Mouse (Mus musculus): ENCODE measurements at regions not wholly inside any gene's neighbourhood (a gene's known extent, or its start where the extent isn't known, plus 50 kb on each side); places are given as distances from the start of the nearest gene placed in this dataset.

GRCm38 (mm10) chr6:67149425-67149824 is 88.6 kb upstream of the Serbp1 start:
- no peak for DNase-seq

- peak; percentile 25 for DNase-seq
Measured at GRCm38 (mm10) chr6:67146708-67147107, 91.3 kb upstream of the Serbp1 start.

GRCm38 (mm10) chr6:67145969-67146368 is 92.0 kb upstream of the Serbp1 start:
- no peak for DNase-seq

GRCm38 (mm10) chr6:67144946-67145716 is 92.8 kb upstream of the Serbp1 start:
- DNase-seq = no peak

GRCm38 (mm10) chr6:67142179-67142578 is 95.8 kb upstream of the Serbp1 start:
- peak; percentile 86 for DNase-seq

- no peak for DNase-seq
Measured at GRCm38 (mm10) chr6:67140645-67141250, 97.2 kb upstream of the Serbp1 start.

GRCm38 (mm10) chr6:67139012-67139375 is 99.0 kb upstream of the Serbp1 start:
- DNase-seq = no peak

- DNase-seq = peak; percentile 59
Measured at GRCm38 (mm10) chr6:67138302-67139011, 99.5 kb upstream of the Serbp1 start.

- DNase-seq = no peak
Measured at GRCm38 (mm10) chr6:67137482-67137881, 100.2 kb upstream of the Gadd45a start.

GRCm38 (mm10) chr6:67134915-67135314 is 97.7 kb upstream of the Gadd45a start:
- peak; percentile 40 for DNase-seq

GRCm38 (mm10) chr6:67130540-67131301 is 93.5 kb upstream of the Gadd45a start:
- no peak for DNase-seq

- DNase-seq = no peak
Measured at GRCm38 (mm10) chr6:67129626-67130025, 92.4 kb upstream of the Gadd45a start.

GRCm38 (mm10) chr6:67128503-67129463 is 91.5 kb upstream of the Gadd45a start:
- no peak for DNase-seq

- no peak for DNase-seq
Measured at GRCm38 (mm10) chr6:67127727-67128126, 90.5 kb upstream of the Gadd45a start.

- no peak for DNase-seq
Measured at GRCm38 (mm10) chr6:67125715-67126312, 88.6 kb upstream of the Gadd45a start.

GRCm38 (mm10) chr6:67124089-67124488 is 86.8 kb upstream of the Gadd45a start:
- DNase-seq = no peak

GRCm38 (mm10) chr6:67123071-67123470 is 85.8 kb upstream of the Gadd45a start:
- DNase-seq = no peak

GRCm38 (mm10) chr6:67116306-67116705 is 79.0 kb upstream of the Gadd45a start:
- DNase-seq = no peak

GRCm38 (mm10) chr6:67115505-67116303 is 78.4 kb upstream of the Gadd45a start:
- no peak for DNase-seq

GRCm38 (mm10) chr6:67114753-67115152 is 77.5 kb upstream of the Gadd45a start:
- DNase-seq = no peak
